ENCODE assay signal across 9 mouse cellular contexts in the genomic region with DNA sequence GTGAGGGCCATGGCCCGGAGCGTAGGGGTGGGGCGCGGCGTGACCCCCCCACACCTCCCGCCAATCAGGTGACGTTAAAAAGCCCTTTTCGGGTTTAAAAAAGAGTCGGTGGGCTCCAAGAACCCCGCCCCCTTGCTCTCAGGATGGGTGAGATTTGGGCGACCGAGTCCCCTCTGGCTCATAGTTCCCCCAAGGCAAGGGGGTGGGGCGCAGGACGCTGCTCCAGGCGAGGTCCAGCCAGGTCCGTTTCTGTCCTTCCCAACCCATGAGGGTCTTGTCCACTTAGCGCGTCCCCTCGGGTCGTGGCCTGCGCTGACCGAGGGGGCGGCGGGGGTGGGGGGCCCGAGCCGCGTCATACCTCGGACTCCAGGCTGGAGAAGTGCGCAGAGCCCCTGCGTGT. TPM values are rescaled to one million over a fixed set of nuclear protein-coding genes. Genes with fewer than 3 reads are reported as not detected.
DNase-seq lines count a peak whose midpoint lies in the region; ATAC-seq and TF ChIP-seq lines count a peak whose summit lies in the region.
"Had no signal": no experiment of that assay in that cellular context is flagged by ENCODE, and none has a peak within 500 bp of the region (broad histone marks: within the 10 kb centered on the region; RNA-seq: fewer than 3 reads in every experiment).

No protein-coding gene starts in this region.

- no peak overlapping the region for H3K9ac ChIP-seq in hindbrain, embryonic 11.5 days (ENCODE audit: low read depth, low read length)
- no peak overlapping the region for H3K9ac ChIP-seq in liver, postnatal 0 days (replicated peaks)
- H3K9ac ChIP-seq: liver, embryonic 14.5 days had no signal

- 9% methylated on average over 29 of the region's 30 CpGs for WGBS in hindbrain, embryonic 11.5 days
- 13% methylated on average over 29 of the region's 30 CpGs for WGBS in liver, postnatal 0 days (ENCODE audit: insufficient replicate concordance)

- peak overlapping the region; percentile 75 for H3K4me3 ChIP-seq in E14TG2a.4 (replicated peaks; ENCODE audit: low read length)
- H3K4me3 ChIP-seq in hindbrain, embryonic 11.5 days (ENCODE audit: low read depth, low read length), result peak overlapping the region; percentile 27; the same call in 1 of the 2 replicates
- H3K4me3 ChIP-seq in liver, postnatal 0 days (ENCODE audit: low read depth, low read length), result no peak overlapping the region

- peak; percentile 89 for DNase-seq in heart, adult 11 months
- DNase-seq in heart, adult 18-20 months, result no peak
- peak; percentile 16 for DNase-seq in hindbrain, embryonic 11.5 days (ENCODE audit: low spot score)
- DNase-seq in liver, postnatal 0 days, result no peak
- no peak for DNase-seq in retina, postnatal 1 day
- no peak for DNase-seq in adrenal gland, postnatal 4 days (ENCODE audit: low spot score in 2 of 2)
- DNase-seq in lung, postnatal 25 days (ENCODE audit: low spot score), result no peak

- H3K27ac ChIP-seq in hindbrain, embryonic 11.5 days (ENCODE audit: low read depth, low read length), result no peak overlapping the region
- H3K27ac ChIP-seq in liver, postnatal 0 days (ENCODE audit: low read depth), result no peak overlapping the region
- H3K27ac ChIP-seq: liver, embryonic 14.5 days had no signal

- no peak for ATAC-seq in hindbrain, embryonic 11.5 days (ENCODE audit: low FRiP score)
- ATAC-seq in liver, postnatal 0 days, result no peak

- TF ChIP-seq EP300 in liver, postnatal 0 days (IDR thresholded peaks at IDR 0.05; ENCODE audit: low read depth), result no peak

- no peak for TF ChIP-seq CTCF in E14TG2a.4 (conservative IDR thresholded peaks at IDR 0.05; ENCODE audit: low read length)
- no peak for TF ChIP-seq CTCF in liver, postnatal 0 days (IDR thresholded peaks at IDR 0.05; ENCODE audit: low read depth)

- H3K4me2 ChIP-seq in hindbrain, embryonic 11.5 days (replicated peaks; ENCODE audit: low read depth, low read length), result no peak overlapping the region; the same call in 1 of the 2 replicates
- H3K4me2 ChIP-seq in liver, postnatal 0 days (ENCODE audit: low read depth, low read length), result peak overlapping the region; percentile 59; the same call in 1 of the 2 replicates

- no peaks in the 10 kb centered on the region for H3K9me3 ChIP-seq in E14TG2a.4 (ENCODE audit: low read length)
- H3K9me3 ChIP-seq in hindbrain, embryonic 11.5 days (ENCODE audit: control insufficient read depth, low read length), result no peaks in the 10 kb centered on the region
- no peaks in the 10 kb centered on the region for H3K9me3 ChIP-seq in liver, postnatal 0 days (ENCODE audit: low read length)

- peaks cover 25% of the 10 kb centered on the region for H3K36me3 ChIP-seq in E14TG2a.4 (ENCODE audit: insufficient read depth, low read length)
- no peaks in the 10 kb centered on the region; the same call in 1 of the 2 replicates for H3K36me3 ChIP-seq in hindbrain, embryonic 11.5 days (ENCODE audit: control insufficient read depth, insufficient read depth, low read length)
- H3K36me3 ChIP-seq in liver, postnatal 0 days (replicated peaks; ENCODE audit: insufficient read depth, low read length), result peaks cover 9% of the 10 kb centered on the region

- H3K4me1 ChIP-seq in E14TG2a.4 (replicated peaks; ENCODE audit: low read depth, low read length), result peaks cover 51% of the 10 kb centered on the region
- peaks cover 11% of the 10 kb centered on the region for H3K4me1 ChIP-seq in hindbrain, embryonic 11.5 days (replicated peaks; ENCODE audit: control insufficient read depth, insufficient read depth, low read length)
- H3K4me1 ChIP-seq in liver, postnatal 0 days (ENCODE audit: insufficient read depth), result peaks cover 14% of the 10 kb centered on the region

- H3K27me3 ChIP-seq in E14TG2a.4 (ENCODE audit: insufficient read depth, low read length), result peaks cover 50% of the 10 kb centered on the region
- peaks cover 48% of the 10 kb centered on the region for H3K27me3 ChIP-seq in hindbrain, embryonic 11.5 days (ENCODE audit: control insufficient read depth, insufficient read depth, low read length)
- H3K27me3 ChIP-seq in liver, postnatal 0 days (ENCODE audit: insufficient read depth, low read length), result peaks cover 42% of the 10 kb centered on the region

RNA-seq across cellular contexts. Expression of gene Grwd1, which starts 1.7 kb away (rescaled TPM):
- 10 to 100 TPM; 15.0 to 15.2 TPM for total RNA-seq in heart, adult 18-20 months (2021)
- 56.7 and 66.0 TPM in 2 replicates for polyA plus RNA-seq in hindbrain, embryonic 11.5 days (2014; fragmentation: Nextera tagmentation; extraction: Ambion mirVana)
- polyA plus RNA-seq in liver, postnatal 0 days (2015; fragmentation: Nextera tagmentation; extraction: Ambion mirVana), result 18.3 and 19.3 TPM in 2 replicates
- total RNA-seq in adrenal gland, postnatal 4 days (2021), result 10 to 100 TPM; 28.2 to 28.3 TPM

RNA-seq across cellular contexts. Expression of gene Kcnj14, which starts 7.8 kb away (rescaled TPM):
- 1 to 10 TPM; 1.2 to 1.8 TPM for total RNA-seq in heart, adult 18-20 months (2021)
- polyA plus RNA-seq in hindbrain, embryonic 11.5 days (2014; fragmentation: Nextera tagmentation; extraction: Ambion mirVana), result 0.48 and 0.57 TPM in 2 replicates
- polyA plus RNA-seq in liver, postnatal 0 days (2015; fragmentation: Nextera tagmentation; extraction: Ambion mirVana), result 0.11 and 0.32 TPM in 2 replicates
- total RNA-seq in adrenal gland, postnatal 4 days (2021), result under 1 TPM; 0.45 to 0.53 TPM

RNA-seq across cellular contexts. Expression of gene Cyth2, which starts 18.0 kb away (rescaled TPM):
- 10 to 100 TPM; 65.8 to 68.9 TPM for total RNA-seq in heart, adult 18-20 months (2021)
- polyA plus RNA-seq in hindbrain, embryonic 11.5 days (2014; fragmentation: Nextera tagmentation; extraction: Ambion mirVana), result 211 and 248 TPM in 2 replicates
- polyA plus RNA-seq in liver, postnatal 0 days (2015; fragmentation: Nextera tagmentation; extraction: Ambion mirVana), result 21.4 and 24.2 TPM in 2 replicates
- 100 to 1,000 TPM; 124 to 126 TPM for total RNA-seq in adrenal gland, postnatal 4 days (2021)

RNA-seq across cellular contexts. Expression of gene Kdelr1, which starts 40.1 kb away (rescaled TPM):
- total RNA-seq in heart, adult 18-20 months (2021), result 100 to 1,000 TPM; 105 to 125 TPM
- polyA plus RNA-seq in hindbrain, embryonic 11.5 days (2014; fragmentation: Nextera tagmentation; extraction: Ambion mirVana), result 75.9 and 99.4 TPM in 2 replicates
- polyA plus RNA-seq in liver, postnatal 0 days (2015; fragmentation: Nextera tagmentation; extraction: Ambion mirVana), result 33.9 and 37.3 TPM in 2 replicates
- 100 to 1,000 TPM; 147 to 148 TPM for total RNA-seq in adrenal gland, postnatal 4 days (2021)

RNA-seq across cellular contexts. Expression of gene Grin2d, which starts 45.8 kb away (rescaled TPM):
- 1 to 10 TPM; 1.4 to 1.5 TPM for total RNA-seq in heart, adult 18-20 months (2021)
- polyA plus RNA-seq in hindbrain, embryonic 11.5 days (2014; fragmentation: Nextera tagmentation; extraction: Ambion mirVana), result 0.39 and 0.42 TPM in 2 replicates
- 0.02 and 0.05 TPM in 2 replicates for polyA plus RNA-seq in liver, postnatal 0 days (2015; fragmentation: Nextera tagmentation; extraction: Ambion mirVana)
- 1 to 10 TPM; 2.0 to 2.1 TPM for total RNA-seq in adrenal gland, postnatal 4 days (2021)

Comparison
In these comparisons a context has a peak if more than half of its experiments do, and no peak if none do; other contexts are left out.
1. DNase-seq: peak in heart, adult 11 months (single experiment) and hindbrain, embryonic 11.5 days (single experiment); none in heart, adult 18-20 months (0 of 2), liver, postnatal 0 days (single experiment), retina, postnatal 1 day (single experiment), adrenal gland, postnatal 4 days (0 of 2) and lung, postnatal 25 days (single experiment).